Mouse (Mus musculus): ENCODE measurements around the gene Pbrm1. TPM values are rescaled to one million over a fixed set of nuclear protein-coding genes. Genes with fewer than 3 reads are reported as not detected.

Gene Pbrm1
- total RNA-seq, 2 experiments from 2014 or later: 52.3 to 54.5 TPM

- no peak for DNase-seq (ENCODE audit: low spot score in 2 of 2)
These were observed 59.8 kb downstream of the Pbrm1 start for GRCm38 (mm10) chr14:31078597-31079208.

GRCm38 (mm10) chr14:31079313-31080028 lies 60.5 kb downstream of the Pbrm1 start:
- DNase-seq (ENCODE audit: low spot score in 2 of 2): no peak

GRCm38 (mm10) chr14:31081147-31081546 lies 62.2 kb downstream of the Pbrm1 start:
- no peak for DNase-seq (ENCODE audit: low spot score in 2 of 2)

GRCm38 (mm10) chr14:31087433-31087832 lies 68.5 kb downstream of the Pbrm1 start:
- no peak for DNase-seq (ENCODE audit: low spot score in 2 of 2)

GRCm38 (mm10) chr14:31088515-31088914 lies 69.6 kb downstream of the Pbrm1 start:
- DNase-seq (ENCODE audit: low spot score in 2 of 2): no peak

GRCm38 (mm10) chr14:31089918-31090317 lies 71.0 kb downstream of the Pbrm1 start:
- no peak for DNase-seq (ENCODE audit: low spot score in 2 of 2)

GRCm38 (mm10) chr14:31105156-31105555 lies 86.2 kb downstream of the Pbrm1 start:
- no peak for DNase-seq (ENCODE audit: low spot score in 2 of 2)

DNA sequence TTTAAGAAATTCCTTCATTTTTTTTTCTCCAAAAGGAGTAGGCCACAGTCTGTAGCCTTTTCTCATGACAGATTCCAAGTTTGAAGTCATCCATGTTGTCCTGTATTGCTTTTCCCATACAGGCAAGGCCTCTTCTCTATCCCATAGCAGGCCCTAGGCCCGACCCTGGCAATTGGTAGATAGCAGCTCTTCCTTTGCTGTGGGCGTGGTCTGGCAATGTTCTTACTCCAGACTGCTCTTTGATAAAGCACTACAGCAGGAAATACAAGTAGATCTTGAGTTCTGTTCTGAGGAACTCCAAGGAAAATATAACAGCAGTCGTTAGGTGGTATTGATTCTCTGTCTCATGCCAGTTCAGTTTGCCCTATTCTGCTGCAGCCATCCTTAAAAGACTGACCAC lies 91.7 kb downstream of the Pbrm1 start:
- no peak for DNase-seq (ENCODE audit: low spot score in 2 of 2)

GRCm38 (mm10) chr14:31112187-31112586 lies 93.2 kb downstream of the Pbrm1 start:
- no peak for DNase-seq (ENCODE audit: low spot score in 2 of 2)

GRCm38 (mm10) chr14:31114011-31114410 lies 95.1 kb downstream of the Pbrm1 start:
- no peak for DNase-seq (ENCODE audit: low spot score in 2 of 2)

GRCm38 (mm10) chr14:31115522-31115921 lies 96.6 kb downstream of the Pbrm1 start:
- no peak for DNase-seq (ENCODE audit: low spot score in 2 of 2)

DNA sequence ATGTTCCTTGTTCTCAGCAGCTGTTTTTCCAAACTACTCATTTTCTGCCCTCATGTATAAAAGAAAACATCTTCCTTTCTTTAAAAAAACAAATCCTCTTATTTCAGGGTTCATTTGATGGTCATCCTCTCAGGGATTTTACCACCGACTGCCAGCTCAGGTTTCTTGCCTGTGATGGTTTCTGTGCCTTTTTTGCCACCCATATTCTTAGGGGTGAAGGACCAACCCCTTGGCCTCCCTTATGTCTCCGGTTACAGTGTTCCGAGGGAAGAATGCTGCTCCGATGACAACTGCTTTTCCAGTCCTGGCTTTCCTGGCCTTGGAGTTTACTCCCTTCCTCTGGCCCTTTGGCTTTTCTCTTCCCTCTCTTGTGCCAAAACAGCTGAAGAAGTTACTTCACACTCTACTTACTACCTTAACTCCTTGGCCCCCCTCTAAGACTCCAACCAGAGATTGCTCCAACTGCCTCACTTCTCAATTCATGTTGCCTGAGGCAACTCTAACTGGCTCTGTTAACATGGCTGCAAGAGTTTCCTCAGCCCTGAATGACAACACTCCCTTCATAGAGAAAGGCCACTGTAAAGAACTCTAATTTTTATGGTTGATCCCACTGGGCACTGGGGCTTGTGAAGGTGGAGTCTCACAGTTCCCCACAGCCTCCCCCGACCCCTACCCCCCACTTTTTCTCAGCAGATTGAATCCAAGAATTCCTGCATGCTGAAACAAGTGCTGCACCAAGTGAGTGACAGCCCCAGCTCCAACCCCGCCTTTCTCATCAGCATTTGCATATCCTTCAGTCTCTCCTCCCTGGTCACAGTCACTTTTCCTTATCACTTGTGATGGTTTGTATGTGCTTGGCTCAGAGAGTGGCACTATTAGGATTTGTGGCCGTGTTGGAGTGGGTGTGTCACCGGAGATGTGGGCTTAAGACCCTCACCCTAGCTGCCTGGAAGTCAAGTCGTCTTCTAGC lies 106.5 kb downstream of the Pbrm1 start:
- no peak for DNase-seq (ENCODE audit: low spot score in 2 of 2)

- no peak for DNase-seq (ENCODE audit: low spot score in 2 of 2)
These were observed 107.9 kb downstream of the Pbrm1 start for GRCm38 (mm10) chr14:31126826-31127225.

DNA sequence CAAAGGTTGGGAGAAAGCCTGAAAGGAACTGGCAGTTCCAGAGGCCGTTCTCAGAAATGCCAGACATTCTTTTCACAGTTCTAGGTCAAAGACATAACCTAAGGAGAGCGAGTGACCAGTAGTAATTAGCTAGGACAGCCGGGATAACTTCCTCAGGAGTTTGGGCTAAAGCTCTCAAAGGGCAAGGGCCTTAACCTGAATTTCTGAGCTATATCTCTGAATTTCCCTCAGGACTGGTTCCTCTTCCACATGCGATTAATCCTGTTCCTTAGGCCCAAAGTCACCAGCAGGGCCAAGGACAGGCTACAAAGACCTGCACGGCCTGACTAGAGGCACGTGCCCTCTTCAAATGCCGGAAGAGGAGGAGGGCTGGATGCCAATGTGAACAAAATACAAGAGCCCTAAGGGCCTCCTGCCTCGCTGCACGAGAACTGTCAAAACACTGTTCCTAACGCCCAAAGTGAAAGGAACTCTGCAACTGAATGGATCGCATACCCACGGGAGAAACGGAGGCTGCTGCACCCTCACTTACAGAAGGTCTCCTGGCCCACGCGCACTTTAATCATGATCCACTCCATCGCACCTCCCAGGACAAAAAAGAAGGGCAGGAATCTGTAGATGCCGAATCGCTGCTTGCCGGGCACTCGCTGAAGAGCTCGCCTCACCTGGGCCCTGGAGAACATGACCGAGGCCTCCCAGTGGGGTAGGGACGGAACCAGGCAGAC lies 109.3 kb downstream of the Pbrm1 start:
- DNase-seq (ENCODE audit: low spot score in 2 of 2): no peak

- DNase-seq (ENCODE audit: low spot score in 2 of 2): peak; percentile 94 to 97
These were observed 109.9 kb downstream of the Pbrm1 start, which contains the start of gene Smim4 for GRCm38 (mm10) chr14:31128826-31129219. Smim4 (minus strand) TSS chr14:31128956.

DNA sequence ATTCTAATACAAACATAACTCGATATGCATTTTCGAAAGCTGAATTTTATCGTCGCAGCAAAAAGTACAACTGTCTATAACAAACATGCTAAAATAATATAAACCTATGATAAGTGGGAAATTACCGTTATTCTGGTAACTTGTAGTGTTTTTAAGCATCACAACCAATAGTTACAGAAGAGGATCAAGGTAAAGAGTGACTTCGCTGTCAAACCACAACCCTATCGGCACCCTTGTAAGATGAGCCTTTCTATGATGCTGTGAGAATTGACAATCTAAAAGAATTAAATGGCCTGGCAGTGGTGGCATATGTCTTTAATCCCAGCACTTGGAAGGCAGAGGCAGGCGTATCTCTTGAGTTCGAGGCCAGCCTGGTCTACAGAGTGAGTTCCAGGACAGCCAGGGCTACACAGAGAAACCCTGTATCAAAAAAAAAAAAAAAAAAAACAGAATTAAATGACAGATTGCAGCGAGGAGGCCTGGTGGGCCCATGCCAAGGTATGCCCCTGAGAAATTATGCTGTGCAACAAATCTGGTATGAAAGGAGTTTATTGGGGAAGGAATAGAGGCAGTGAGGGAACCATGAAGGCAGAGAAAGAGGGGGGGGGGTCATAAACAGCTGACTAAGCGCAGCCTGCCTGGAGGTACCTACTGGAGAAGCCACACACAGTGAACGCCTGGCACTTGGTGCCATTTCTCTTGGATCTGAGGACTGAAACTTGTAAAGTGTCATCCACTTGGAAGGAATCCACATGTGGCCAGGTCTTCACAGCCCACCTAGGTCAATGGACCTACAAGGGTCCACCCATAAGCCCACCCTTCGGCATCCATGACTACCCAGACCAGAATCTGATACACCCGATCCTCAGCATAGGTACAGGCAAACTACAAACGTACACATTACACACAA lies 110.6 kb downstream of the Pbrm1 start:
- DNase-seq (ENCODE audit: low spot score in 2 of 2): no peak

- DNase-seq (ENCODE audit: low spot score in 2 of 2): peak; percentile 40 to 54
These were observed 111.6 kb downstream of the Pbrm1 start, which contains the start of gene Nt5dc2 for GRCm38 (mm10) chr14:31130236-31131220. Nt5dc2 (plus strand) TSS chr14:31131053.

GRCm38 (mm10) chr14:31131272-31131821 lies 112.4 kb downstream of the Pbrm1 start:
- no peak for DNase-seq (ENCODE audit: low spot score in 2 of 2)
